15 mouse cellular contexts compared by ENCODE assay signal in the genomic region with DNA sequence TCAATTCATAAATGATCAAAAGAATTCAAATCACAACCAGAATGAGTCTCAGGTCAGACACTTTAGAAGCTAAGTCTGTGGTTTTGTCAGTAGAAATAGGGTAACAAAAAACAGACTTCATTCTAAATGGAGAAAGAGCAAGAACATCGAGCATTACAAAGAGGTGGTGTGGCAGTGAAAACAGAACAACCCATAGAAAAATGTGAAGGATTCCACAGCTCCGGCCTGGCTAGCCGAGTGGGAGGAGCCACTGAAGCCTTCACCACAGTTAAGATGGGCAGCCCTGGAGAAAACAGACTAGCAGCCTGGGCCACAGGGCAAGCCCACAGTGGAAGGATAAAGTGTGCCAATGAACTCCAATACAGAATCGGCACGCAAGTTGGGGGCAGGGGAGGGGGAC.
"Had no signal": no experiment of that assay in that cellular context is flagged by ENCODE, and none has a peak within 500 bp of the region (broad histone marks: within the 10 kb centered on the region; RNA-seq: fewer than 3 reads in every experiment).

No protein-coding gene starts in this region.

- H3K4me3 ChIP-seq: limb, embryonic 10.5 days; limb, embryonic 13.5 days; liver, embryonic 12.5 days; liver, embryonic 15.5 days had no signal

- H3K4me2 ChIP-seq: limb, embryonic 13.5 days; liver, embryonic 12.5 days; liver, embryonic 15.5 days; midbrain, embryonic 11.5 days had no signal

- H3K9me3 ChIP-seq: limb, embryonic 10.5 days; limb, embryonic 13.5 days; liver, embryonic 12.5 days; liver, embryonic 15.5 days had no signal

- H3K4me1 ChIP-seq: liver, embryonic 12.5 days; liver, embryonic 15.5 days had no signal

- H3K27ac ChIP-seq: limb, embryonic 10.5 days; limb, embryonic 13.5 days; liver, embryonic 12.5 days; liver, embryonic 15.5 days; stomach, postnatal 0 days had no signal

- DNase-seq: kidney, postnatal 14 days; kidney, postnatal 4 days; liver; lung, adult 2 months; lung, postnatal 14 days; lung, postnatal 4 days; midbrain, embryonic 14.5 days; thymus, adult 2 months; thymus, postnatal 14 days had no signal

- H3K9ac ChIP-seq: limb, embryonic 13.5 days; liver, embryonic 12.5 days; liver, embryonic 15.5 days had no signal

- H3K36me3 ChIP-seq: limb, embryonic 10.5 days; limb, embryonic 13.5 days; liver, embryonic 12.5 days; liver, embryonic 15.5 days had no signal

- H3K27me3 ChIP-seq: limb, embryonic 13.5 days; liver, embryonic 12.5 days; liver, embryonic 15.5 days had no signal

- ATAC-seq: liver, embryonic 12.5 days had no signal
